Mouse (Mus musculus) liver (tissue): ENCODE results near the gene Vmn1r202.
"Not testable (repeated sequence)": the region's sequence is repeated elsewhere in the genome, so short reads cannot be mapped to it uniquely, and the experiment has no call there.

Source experiments
- DNase-seq: peaks from one replicate; pipeline ENCODE4 v3.0.0-alpha.2; 2020; ENCODE audit warnings: mixed read lengths

The Vmn1r202 gene

GRCm38 (mm10) chr13:22505281-22505680 lies at the start of gene Vmn1r202:
Gene Vmn1r202, minus strand, starts transcription at chr13:22505381.
- DNase-seq = no peak

- not testable (repeated sequence) for DNase-seq
Measured at GRCm38 (mm10) chr13:22552898-22553297, 47.7 kb upstream of the Vmn1r202 start, which contains the start of gene Vmn1r204. Gene Vmn1r204, plus strand, starts transcription at chr13:22553198.

GRCm38 (mm10) chr13:22517814-22518213 lies 12.6 kb upstream of the Vmn1r202 start, which contains the start of gene Vmn1r203:
Gene Vmn1r203, plus strand, starts transcription at chr13:22518114.
- DNase-seq = no peak

GRCm38 (mm10) chr13:22502431-22502830 lies 2.8 kb downstream of the Vmn1r202 start:
- DNase-seq = no peak

GRCm38 (mm10) chr13:22471623-22472022 lies 33.6 kb downstream of the Vmn1r202 start, which contains the start of gene Vmn1r201:
Gene Vmn1r201, plus strand, starts transcription at chr13:22471923.
- DNase-seq = no peak

GRCm38 (mm10) chr13:22455145-22455544 lies 50.0 kb downstream of the Vmn1r202 start:
- no peak for DNase-seq
